Mouse (Mus musculus): ENCODE data around the gene Tysnd1. TPM values are rescaled to one million over a fixed set of nuclear protein-coding genes. Genes with fewer than 3 reads are reported as not detected.

The Tysnd1 gene
- total RNA-seq, 2 experiments from 2014 or later, result 19.7 to 22.7 TPM

GRCm38 (mm10) chr10:61730171-61730570, 34.9 kb downstream of the Tysnd1 start:
- ATAC-seq (replicated peaks; ENCODE audit: poor library complexity), result no peak

GRCm38 (mm10) chr10:61734377-61734776, 39.1 kb downstream of the Tysnd1 start:
- ATAC-seq (replicated peaks; ENCODE audit: poor library complexity), result peak; percentile 85

GRCm38 (mm10) chr10:61736671-61737078, 41.4 kb downstream of the Tysnd1 start:
- ATAC-seq (replicated peaks; ENCODE audit: poor library complexity), result no peak

GRCm38 (mm10) chr10:61737537-61737936, 42.2 kb downstream of the Tysnd1 start:
- ATAC-seq (replicated peaks; ENCODE audit: poor library complexity), result no peak

GRCm38 (mm10) chr10:61738126-61738525, 42.8 kb downstream of the Tysnd1 start:
- no peak for ATAC-seq (replicated peaks; ENCODE audit: poor library complexity)

GRCm38 (mm10) chr10:61741306-61741705, 46.0 kb downstream of the Tysnd1 start:
- no peak for ATAC-seq (replicated peaks; ENCODE audit: poor library complexity)

- ATAC-seq (replicated peaks; ENCODE audit: poor library complexity), result no peak
Measured at GRCm38 (mm10) chr10:61741873-61742272, 46.6 kb downstream of the Tysnd1 start.

- no peak for ATAC-seq (replicated peaks; ENCODE audit: poor library complexity)
Measured at GRCm38 (mm10) chr10:61742336-61742735, 47.0 kb downstream of the Tysnd1 start.

GRCm38 (mm10) chr10:61745133-61745532, 49.8 kb downstream of the Tysnd1 start:
- ATAC-seq (replicated peaks; ENCODE audit: poor library complexity), result 0 out of 2 replicates have a peak, but pooled peaks have one; percentile 20

GRCm38 (mm10) chr10:61747302-61747701, 52.0 kb downstream of the Tysnd1 start:
- ATAC-seq (replicated peaks; ENCODE audit: poor library complexity), result no peak

- ATAC-seq (replicated peaks; ENCODE audit: poor library complexity), result no peak
Measured at GRCm38 (mm10) chr10:61750014-61750413, 54.7 kb downstream of the Tysnd1 start.

- peak; percentile 72 for ATAC-seq (replicated peaks; ENCODE audit: poor library complexity)
Measured at GRCm38 (mm10) chr10:61751534-61752219, 56.4 kb downstream of the Tysnd1 start.

Other genes with a start within 250 kb of the Tysnd1 start
- 154 TPM in 2 replicates for gene Eif4ebp2, start 242.9 kb upstream of the Tysnd1 start, total RNA-seq (2015)
- gene Eif4ebp2, start 242.9 kb upstream of the Tysnd1 start, total RNA-seq (2017), result 11.2 and 12.1 TPM in 2 replicates
- 5.6 and 6.1 TPM in 2 replicates for gene Lrrc20, start 219.7 kb upstream of the Tysnd1 start, total RNA-seq (2015)
- gene Lrrc20, start 219.7 kb upstream of the Tysnd1 start, total RNA-seq (2017), result 6.0 and 7.4 TPM in 2 replicates
- 0.10 TPM in 2 replicates for gene Npffr1, start 100.0 kb upstream of the Tysnd1 start, total RNA-seq (2015)
- not detected in 2 replicates for gene Npffr1, start 100.0 kb upstream of the Tysnd1 start, total RNA-seq (2017)
- 94.9 and 95.4 TPM in 2 replicates for gene Ppa1, start 47.0 kb upstream of the Tysnd1 start, total RNA-seq (2015)
- 139 and 176 TPM in 2 replicates for gene Ppa1, start 47.0 kb upstream of the Tysnd1 start, total RNA-seq (2017)
- gene Sar1a, start 15.2 kb upstream of the Tysnd1 start, total RNA-seq (2015), result 81.2 and 88.9 TPM in 2 replicates
- gene Sar1a, start 15.2 kb upstream of the Tysnd1 start, total RNA-seq (2017), result 98.0 and 113 TPM in 2 replicates
- gene Aifm2, start 19.7 kb downstream of the Tysnd1 start, total RNA-seq (2015), result 1.2 and 1.3 TPM in 2 replicates
- 3.7 and 4.4 TPM in 2 replicates for gene Aifm2, start 19.7 kb downstream of the Tysnd1 start, total RNA-seq (2017)
- 2.0 and 2.2 TPM in 2 replicates for gene H2afy2, start 88.6 kb downstream of the Tysnd1 start, total RNA-seq (2015)
- 2.2 and 2.9 TPM in 2 replicates for gene H2afy2, start 88.6 kb downstream of the Tysnd1 start, total RNA-seq (2017)